Mouse (Mus musculus) yolk sac, embryonic 10.5 days (tissue): ENCODE results near the gene Avpi1.
"Not testable (repeated sequence)": the region's sequence is repeated elsewhere in the genome, so short reads cannot be mapped to it uniquely, and the experiment has no call there.

ENCODE experiments used
- DNase-seq: peaks from one replicate; pipeline ENCODE4 v3.0.0-alpha.2; 2017; ENCODE audit warnings: low spot score

Avpi1 gene

DNA sequence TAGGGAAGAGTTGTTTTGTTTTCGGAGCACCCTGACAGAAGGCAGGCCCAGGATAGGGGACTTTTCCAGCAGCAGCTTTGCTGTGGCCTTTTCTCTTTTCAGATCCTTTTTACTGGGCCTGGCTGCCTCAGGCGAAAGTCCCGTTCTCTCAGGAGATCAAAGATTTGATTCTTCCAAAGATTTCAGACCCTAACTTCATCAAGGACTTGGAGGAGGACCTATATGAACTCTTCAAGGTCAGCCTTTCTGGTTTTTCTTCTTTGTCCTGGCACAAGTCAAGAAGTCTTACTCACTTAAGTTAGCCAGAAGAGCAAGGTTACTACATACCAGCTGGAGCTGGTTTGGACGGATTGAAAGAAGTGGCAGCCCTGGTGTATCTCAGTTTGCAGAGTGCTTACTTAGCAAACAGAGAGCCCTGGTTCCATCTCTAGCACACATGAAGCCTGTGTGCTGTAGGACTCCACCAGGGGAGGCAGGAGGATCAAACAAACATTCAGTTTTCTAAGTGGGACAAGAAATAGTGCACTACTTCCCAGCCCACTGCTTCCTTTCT is 13.0 kb downstream of the Avpi1 start:
- no peak for DNase-seq

DNA sequence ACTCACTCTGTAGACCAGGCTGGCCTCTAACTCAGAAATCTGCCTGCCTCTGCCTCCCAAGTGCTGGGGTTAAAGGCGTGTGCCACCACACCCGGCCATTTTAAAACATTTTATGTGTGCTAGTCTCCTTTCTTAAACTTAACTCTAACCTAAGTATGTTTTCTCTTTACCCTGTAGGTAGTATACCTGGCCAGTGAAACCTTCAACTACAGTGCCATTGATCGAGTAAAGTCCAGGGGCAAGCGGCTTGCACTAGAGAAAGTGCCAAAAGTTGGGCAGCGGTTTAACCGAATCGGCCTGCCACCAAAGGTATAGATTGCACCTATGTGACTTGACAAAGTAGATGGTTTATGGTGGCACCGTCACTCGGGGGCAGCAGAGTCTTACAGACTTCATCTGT is 24.2 kb downstream of the Avpi1 start:
- DNase-seq, result no peak

DNA sequence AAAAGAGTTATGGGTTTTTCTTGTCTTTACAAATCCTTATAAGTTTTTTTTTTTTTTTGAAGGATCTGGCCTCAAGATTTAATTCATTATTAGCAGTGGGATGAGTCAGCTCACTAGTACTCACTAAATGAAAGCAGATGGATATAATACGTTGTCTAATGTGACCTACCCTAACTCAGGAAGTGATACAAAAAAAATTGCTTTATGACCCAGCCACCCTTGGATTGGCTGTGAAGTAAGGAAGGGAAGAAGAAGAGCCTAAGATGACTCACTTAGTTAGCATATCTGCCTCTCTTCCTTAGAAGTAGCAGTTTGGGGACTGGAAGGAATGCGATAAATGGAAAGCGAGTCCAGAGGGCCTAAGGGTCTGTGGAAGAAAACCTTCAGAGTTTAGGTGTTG is 29.5 kb downstream of the Avpi1 start:
- DNase-seq, result no peak

DNA sequence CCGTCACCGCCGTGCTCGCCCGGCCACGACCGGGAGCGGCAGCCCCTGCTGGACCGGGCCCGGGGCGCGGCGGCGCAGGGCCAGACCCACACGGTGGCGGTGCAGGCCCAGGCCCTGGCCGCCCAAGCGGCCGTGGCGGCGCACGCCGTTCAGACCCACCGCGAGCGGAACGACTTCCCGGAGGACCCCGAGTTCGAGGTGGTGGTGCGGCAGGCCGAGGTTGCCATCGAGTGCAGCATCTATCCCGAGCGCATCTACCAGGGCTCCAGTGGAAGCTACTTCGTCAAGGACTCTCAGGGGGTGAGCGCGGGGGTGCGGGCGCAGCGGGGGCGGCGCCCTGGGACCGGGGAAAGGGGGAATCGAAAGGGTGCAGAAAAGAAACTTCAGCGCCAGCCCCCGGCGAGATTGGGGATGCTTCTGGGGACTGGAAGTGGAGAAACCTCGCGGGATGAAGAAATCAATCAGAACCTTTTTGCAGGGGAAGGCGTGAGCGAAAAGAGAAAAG is 38.2 kb downstream of the Avpi1 start:
- no peak for DNase-seq

DNA sequence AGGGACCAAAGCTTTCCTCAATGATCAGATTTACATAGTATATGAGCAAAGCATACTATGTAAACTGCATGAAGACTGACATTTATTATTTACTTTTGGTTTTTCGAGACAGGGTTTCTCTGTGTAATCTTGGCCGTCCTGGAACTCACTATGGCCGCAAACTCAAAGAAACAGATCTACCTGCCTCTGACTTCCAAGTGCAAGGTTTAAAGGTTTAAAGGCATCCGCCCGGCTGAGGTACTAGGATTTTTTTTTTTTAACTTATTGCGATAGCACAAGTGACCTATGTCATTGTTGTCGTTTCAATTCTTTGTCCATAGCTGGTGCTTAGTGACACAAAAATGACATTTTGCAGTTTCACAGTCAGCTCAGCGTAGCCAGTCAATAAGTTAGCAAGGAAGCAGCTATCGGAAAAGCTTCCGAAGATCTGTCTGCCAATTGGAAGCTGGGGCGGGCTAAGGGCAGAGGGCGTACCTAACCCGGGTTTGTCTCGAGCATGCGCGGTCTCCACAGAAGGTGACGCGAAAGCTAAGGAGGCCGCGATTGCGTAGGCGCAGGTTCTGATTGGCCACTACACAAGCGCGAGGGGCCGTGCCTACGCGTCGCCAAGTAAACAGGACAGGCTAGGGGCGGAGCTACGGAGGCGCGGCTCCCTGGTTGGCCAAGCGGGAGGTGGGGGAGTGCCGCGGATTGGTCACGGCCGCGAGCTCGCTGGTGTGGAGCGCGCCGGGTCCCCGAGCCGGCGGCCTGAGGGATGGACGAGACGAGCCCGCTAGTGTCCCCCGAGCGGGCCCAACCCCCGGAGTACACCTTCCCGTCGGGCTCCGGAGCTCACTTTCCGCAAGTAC is 38.9 kb downstream of the Avpi1 start, which contains the start of gene Pi4k2a:
Gene Pi4k2a (plus strand): TSS at position 723 of the 848 bp plus-strand sequence.
- DNase-seq, result peak; percentile 99

DNA sequence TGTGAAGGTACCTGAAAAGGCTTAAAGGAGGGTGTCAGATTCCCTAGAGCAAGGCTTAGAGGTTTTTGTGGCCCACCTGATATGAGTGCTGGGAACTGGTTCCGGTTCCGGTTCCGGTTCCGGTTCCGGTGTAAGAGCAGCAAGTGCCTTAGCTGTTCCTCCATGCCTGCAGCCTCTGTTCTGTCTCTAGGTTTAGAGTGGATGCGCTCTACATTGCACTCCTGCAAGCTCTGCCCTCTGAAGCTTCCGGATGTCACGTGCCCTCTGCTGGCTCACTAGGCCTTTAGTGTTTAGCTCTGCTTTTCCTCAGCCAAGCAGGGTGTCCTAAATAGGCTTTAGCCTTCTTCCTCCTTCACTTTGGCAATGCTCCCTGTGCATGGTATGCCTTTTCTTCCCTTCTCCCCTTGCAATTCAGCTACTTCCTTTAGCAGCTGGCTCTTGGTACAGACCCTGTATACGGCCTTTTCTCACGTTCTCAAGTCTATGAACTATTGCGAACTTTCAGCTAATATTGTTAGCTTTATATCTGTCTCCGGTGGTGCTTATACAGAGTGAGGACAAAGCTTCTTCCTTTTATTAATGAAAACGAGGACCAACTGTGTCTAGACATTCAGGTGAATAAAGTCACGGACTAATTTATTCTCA is 39.6 kb downstream of the Avpi1 start:
- DNase-seq, result peak; percentile 67

DNA sequence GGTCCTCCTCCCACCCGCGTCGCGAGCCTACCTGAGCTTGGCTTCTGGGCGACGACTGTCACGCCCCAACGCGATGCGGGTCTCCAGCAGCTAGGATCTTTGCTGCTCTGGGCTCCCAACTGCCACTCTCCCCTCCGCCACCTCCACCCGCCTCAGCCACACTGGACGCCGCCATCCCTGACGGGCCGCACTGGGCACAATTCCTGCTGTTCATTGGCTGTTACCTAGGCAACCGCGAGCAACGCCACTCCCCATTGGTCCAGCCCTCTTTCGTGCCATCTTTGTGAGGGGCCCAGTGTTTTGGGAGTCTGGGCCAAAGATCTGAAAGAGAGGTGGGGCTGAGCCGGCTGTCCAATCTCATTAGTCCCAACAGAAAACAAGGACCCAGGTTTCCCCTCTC is 42.7 kb downstream of the Avpi1 start, which contains the start of gene Morn4:
Gene Morn4 (minus strand): TSS at position 192 of the 400 bp plus-strand sequence.
- DNase-seq, result peak; percentile 82

DNA sequence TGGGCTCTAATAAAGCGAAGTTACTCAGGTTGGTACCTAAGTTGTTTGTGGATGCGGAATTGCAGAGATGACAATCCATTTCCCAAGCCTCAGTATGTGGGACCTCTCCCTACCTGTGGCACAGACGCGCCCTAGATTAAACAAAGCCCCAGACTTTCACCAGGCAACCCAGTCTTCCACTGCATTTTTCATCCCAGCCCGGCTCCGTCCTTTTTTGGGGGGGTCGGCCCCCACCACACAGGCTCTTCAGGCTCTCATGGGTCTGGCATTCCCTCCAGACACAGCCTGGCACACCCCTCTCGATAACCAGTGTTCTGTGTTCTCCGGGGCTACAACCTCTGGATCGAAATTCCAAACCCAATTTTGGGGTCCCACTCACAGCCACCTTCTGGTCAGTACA is 43.2 kb downstream of the Avpi1 start:
- DNase-seq, result no peak

DNA sequence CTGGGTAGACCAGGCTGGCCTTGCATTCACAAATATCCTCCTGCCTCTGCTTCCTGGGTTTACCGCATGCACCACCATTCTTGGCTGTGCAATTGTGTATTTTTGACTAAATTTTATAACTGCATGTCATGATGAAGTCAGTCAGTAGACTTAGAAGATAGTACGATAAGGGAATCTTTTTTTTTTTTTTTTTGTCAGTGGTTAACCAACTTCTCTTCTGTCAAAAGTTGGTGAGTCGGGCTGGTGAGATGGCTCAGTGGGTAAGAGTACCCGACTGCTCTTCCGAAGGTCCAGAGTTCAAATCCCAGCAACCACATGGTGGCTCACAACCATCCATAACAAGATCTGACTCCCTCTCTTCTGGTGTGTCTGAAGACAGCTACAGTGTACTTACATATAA is 47.2 kb downstream of the Avpi1 start:
- not testable (repeated sequence) for DNase-seq

DNA sequence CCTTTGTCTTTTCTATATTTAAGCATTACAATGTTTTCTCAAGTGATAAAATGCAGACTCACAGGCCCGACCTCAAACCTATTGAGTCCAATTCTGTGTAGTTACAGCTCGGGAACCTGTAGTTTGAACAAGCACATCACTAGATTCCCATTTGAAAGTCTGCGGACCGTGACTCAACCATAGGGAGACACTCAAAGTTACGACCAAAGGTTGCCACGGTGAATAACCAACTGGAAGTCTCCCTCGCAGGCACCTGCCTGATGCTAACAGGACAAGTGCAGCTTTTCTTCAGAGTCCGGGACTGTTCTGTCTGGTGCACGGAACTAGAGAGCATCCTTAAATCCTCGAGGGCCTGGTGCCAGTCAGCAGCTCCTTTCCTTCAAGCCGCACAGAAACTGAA is 48.4 kb downstream of the Avpi1 start:
- no peak for DNase-seq

DNA sequence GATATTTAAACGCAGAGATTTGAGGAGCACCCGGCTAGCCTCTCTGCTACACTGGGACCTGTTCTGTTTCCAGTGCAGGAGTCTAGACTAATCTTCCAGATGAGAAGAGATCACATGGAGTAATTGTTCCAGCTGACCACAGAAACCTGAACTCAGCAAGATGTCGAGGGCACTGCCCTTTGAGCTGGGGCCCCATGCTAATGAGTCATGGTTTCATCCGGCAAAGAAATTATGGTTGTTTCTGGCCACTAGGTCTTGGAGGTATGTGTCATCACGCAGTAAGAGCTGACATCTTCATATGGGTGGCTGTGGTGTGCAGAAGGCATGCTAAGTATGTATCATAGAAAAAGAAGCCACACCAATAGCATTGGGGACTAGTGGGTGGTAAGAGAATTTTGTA is 48.9 kb downstream of the Avpi1 start:
- peak; percentile 23 for DNase-seq

DNA sequence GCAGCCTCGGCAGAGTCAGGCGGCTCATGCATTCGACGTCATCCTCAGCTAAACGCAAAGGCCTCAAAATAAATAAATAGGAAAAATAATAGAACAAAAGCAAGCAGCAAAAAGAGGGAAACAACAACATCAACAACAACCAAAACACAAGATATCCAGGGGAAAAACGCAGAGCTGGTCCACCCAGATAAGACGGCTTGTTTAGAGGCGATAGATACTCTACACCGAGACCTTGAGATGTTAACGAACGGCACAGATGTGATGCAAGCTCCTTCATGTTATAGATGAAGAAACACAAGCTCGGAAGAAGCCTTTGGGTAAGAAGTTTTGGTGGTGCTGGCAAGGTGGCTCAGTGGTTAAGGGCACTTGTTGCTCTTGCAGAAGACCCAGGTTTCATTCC is 49.9 kb downstream of the Avpi1 start:
- no peak for DNase-seq

DNA sequence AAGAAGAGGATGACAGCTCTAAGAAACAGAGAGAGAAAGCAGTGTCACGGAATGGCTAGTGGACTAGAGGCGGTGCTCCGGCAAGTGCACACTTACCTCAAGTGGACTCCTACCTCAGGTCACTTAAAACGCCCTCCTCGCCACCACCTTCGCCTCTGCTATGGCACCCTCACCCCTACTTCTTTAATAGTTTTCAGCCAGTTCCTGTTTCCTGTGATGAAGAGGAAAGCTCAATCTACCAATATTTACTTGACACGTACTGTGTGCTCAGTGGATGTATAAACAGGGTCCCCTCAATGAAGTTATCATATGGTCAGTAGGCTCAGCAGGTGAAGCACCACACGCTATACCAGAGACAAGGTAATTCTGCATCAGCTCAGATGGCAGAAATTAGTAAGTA is 50.3 kb downstream of the Avpi1 start:
- no peak for DNase-seq

DNA sequence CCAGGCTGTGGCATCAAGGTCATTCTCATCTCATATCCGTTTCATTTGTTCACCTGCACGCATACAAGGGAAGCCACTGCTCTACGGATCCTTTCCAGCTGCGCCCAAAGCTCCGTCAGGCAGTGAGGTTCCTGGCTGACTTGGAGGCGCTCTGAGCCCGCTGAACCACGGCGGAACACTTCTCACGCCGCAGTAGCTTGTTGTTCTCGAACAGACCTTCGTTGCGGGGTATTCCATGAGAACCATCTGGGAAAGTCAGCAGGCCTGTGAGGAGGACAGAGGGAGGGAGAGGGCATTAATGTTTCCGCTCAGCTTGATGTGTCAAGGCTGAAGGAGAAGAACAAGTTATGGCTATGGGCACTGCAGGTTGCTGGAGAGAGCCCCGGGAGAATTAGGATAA is 52.9 kb downstream of the Avpi1 start:
- DNase-seq, result no peak

DNA sequence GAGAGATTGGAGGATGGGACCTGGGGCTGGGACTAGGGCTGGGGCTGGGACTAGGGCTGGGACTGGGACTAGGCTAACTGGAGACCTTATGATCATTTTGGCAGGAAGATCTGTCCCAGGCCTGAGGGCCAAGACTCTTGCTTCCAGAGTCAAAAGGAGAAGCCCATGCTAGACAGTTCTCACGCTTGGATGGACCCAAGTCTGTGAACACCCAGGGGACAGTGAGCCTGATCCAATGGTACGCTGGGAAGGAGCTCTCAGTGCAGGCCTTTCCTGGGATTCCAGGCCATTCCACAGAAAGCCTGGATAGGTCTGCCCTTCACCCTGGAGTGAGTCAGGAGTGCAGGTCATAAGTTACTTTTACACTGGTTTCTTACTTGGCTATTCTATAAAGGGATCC is 53.8 kb downstream of the Avpi1 start:
- DNase-seq, result no peak
